Mouse (Mus musculus): Measurements from ENCODE around the gene Slc35c1.

Gene Slc35c1

DNA sequence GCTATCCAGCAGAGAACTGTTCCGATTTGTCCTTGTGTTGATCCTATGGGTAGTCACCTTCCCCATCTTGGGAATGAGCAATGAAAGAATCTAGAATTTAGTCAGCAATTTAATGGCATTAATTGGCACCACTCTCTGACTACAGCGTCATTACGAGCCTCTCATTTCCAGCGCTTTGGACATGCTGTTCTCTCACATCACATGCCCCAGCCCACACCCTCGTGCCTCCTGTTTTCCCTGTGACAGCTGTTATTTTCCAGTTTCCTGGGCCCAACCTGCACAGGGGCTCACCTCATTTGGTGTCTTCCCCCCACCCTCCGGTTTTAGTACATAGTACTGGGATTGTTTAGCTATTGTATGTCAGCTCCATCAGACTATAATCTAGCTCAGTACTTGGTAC is 25.3 kb downstream of the Slc35c1 start:
- DNase-seq (ENCODE audit: low read depth in 2 of 2, low spot score in 2 of 2), result no peak

DNA sequence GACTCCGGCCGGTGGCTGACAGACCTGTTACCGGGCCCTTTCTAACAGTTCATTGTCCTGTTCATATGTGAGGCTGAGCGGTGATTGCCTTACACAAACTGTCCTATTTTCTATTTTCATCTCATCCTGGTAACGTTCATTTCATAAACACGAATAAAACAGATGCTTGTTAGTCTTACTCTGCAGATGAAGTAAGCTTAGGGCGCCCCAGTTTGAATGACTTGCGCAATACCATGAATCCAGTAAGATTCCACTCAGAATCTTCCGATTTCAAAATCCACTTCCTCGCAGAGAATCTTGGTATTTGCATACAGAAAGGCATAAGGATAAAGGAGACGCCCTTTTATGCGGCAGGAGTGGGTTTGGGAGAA is 26.0 kb downstream of the Slc35c1 start:
- no peak for DNase-seq (ENCODE audit: low read depth in 2 of 2, low spot score in 2 of 2)

DNA sequence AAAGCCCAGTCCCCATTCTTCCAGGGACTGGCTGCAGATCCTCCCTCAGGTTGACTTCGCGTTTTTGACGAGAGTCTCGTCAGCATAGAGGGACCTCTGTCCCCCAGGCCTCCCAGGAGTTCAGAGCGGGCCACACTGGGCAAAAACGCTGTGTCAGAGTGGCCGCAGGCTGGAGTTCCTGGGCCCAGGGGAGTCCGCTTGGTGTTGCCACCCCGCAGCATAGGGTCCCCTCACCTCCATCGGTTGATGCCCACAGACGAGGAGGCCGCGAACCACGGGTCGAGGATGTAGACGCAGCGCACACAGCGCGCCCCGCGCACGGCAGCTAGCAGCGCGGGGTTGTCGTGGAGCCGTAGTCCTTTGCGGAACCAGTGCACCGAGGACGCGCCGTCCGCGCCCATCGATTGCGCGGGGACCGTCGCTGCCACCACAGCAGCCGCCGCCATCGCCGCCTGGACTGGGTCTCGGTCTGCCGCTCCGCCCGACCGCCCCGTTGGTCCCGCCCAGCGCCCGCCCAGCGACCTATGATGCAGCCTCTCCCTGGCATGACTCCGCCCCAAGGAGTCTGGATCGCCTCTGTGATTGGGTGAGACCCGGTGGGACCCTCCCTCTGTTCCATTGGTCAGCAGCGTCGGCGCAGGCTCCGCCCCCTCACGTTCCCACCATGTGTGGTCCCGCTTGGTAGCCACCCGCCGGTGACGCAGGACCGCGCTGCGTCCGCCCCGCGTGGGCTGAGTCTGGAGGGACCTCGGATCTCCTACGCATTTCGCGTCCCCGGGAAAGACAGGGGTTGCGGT is 26.6 kb downstream of the Slc35c1 start, which contains the start of gene Cry2:
Gene Cry2 (minus strand): TSS at position 466 of the 797 bp plus-strand sequence.
- DNase-seq (ENCODE audit: low read depth in 2 of 2, low spot score in 2 of 2), result peak; percentile 95 to 98

GRCm38 (mm10) chr2:92432299-92433295 is 27.7 kb downstream of the Slc35c1 start:
- DNase-seq (ENCODE audit: low read depth in 2 of 2, low spot score in 2 of 2), result no peak

- DNase-seq (ENCODE audit: low read depth in 2 of 2, low spot score in 2 of 2), result no peak
Measured at GRCm38 (mm10) chr2:92431611-92432179, 28.6 kb downstream of the Slc35c1 start.

DNA sequence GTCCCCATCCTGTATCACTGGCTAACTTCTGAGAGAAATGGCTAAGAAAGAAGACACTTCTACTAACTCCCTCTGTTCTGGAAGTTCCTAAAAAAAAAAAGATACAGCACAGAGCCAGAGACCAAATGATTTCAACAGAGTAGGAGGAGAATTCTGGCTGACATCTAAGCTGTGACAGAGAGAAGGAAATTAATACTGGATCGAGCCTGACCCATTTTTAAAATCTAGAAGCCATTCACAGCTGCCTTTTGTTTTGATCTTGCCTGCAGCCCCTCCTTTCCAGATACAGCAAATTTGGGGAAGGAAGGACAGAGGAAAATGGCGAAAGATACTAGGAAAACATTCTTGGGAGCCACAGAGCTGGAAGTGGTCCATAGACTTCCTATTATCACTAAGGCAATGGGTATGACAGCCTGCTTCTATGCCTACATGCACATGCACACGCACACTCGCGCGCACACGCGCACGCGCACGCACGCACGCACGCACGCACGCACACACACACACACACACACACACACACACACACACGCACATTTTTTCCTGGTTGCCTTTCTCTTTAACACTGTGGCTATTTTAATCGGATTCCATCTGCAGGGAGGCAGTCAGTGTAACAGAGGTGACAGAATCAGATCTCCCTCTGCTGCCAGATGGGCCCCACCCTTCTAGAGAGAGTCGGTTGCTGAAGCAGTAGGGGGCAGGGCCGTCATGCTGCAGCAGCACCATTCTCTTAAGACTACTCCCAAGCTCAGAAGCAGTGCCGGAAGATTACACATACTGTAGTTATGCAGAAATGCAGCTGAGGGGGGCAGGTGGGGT is 29.4 kb downstream of the Slc35c1 start:
- no peak for DNase-seq (ENCODE audit: low read depth in 2 of 2, low spot score in 2 of 2)

DNA sequence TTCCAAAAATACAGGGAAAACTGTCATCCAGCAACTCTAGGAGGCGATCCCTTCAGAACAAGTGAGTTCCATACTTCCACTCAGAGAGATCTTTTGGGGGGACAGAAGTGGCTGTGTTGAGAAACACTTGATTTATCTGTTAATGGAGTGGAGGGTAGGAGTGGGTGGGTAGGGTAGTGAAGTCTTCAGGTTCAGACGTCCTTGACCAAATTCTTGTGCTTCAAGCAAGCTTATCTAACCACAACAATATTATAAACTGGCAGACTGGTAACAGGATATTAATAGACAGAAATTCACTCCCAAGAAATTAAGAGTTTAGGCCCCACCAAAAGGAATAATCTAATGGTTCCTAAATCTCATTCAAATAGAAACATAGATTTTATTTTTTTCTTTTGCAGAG is 30.2 kb downstream of the Slc35c1 start:
- no peak for DNase-seq (ENCODE audit: low read depth in 2 of 2, low spot score in 2 of 2)

DNA sequence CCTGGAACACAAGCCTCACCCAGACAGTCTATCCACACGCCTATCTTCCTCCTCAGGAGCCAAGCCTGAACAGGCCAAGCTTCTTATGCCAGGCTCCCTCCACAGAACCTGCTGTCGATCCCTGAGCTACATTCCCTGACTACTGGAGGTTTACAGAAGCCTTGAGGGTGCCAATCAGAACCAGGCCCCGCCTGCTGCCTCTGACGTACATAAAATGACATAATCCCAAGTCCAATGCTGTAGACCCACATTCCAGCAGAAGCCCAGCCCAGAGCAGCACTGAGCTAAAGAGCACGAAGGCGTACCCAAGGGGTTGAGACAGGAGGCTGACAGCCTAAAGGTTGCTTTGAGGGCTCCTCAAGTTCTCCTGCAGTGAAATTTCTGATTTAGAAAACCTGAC is 32.5 kb downstream of the Slc35c1 start:
- no peak for DNase-seq (ENCODE audit: low read depth in 2 of 2, low spot score in 2 of 2)

GRCm38 (mm10) chr2:92426426-92426825 is 33.9 kb downstream of the Slc35c1 start:
- no peak for DNase-seq (ENCODE audit: low read depth in 2 of 2, low spot score in 2 of 2)

GRCm38 (mm10) chr2:92425366-92425765 is 35.0 kb downstream of the Slc35c1 start:
- DNase-seq (ENCODE audit: low read depth in 2 of 2, low spot score in 2 of 2), result no peak

DNA sequence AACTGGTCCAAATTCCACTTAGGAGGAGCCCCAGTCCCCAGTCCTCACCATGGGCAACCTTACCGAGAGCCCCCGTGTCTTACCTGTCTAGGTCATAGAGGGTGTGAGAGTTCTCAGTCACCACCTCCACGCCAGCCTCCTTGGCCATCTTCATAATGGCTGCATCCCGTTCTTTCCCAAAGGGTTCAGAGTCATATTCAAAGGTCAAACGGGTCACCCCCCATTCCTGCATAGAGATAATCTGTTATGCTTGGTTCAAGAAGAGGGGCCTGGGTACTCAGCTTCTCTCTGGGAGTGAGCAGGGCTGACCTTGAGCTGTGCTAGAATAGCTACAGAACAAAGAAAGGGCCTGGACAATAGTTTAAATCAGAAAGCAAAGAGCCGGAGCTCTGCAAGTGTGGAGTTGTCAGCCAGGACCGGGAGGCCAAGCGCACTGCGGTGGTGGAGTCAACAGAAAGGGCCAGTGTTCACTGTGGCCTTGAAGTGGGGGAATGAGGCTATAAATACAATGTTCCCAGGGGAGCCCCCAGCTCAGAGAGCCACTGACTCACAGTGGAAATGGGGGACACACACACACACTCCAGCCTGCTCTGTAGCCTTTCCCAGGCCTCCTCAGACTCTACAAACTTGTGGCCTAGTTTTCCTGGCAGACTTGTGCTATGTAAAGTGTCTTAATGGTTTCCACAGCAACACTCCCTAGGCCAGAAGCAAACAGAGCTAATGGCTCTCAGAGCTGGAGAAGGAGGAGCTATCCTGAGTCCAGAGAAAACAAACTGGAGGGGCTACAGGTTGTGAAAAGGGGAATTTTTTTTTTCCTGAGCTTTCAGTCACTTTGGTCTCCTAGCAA is 35.7 kb downstream of the Slc35c1 start:
- no peak for DNase-seq (ENCODE audit: low read depth in 2 of 2, low spot score in 2 of 2)

- DNase-seq (ENCODE audit: low read depth in 2 of 2, low spot score in 2 of 2), result no peak
Measured at GRCm38 (mm10) chr2:92423702-92424461, 36.5 kb downstream of the Slc35c1 start.

- no peak for DNase-seq (ENCODE audit: low read depth in 2 of 2, low spot score in 2 of 2)
Measured at GRCm38 (mm10) chr2:92423156-92423555, 37.2 kb downstream of the Slc35c1 start.

- DNase-seq (ENCODE audit: low read depth in 2 of 2, low spot score in 2 of 2), result no peak
Measured at GRCm38 (mm10) chr2:92422388-92423135, 37.8 kb downstream of the Slc35c1 start.

DNA sequence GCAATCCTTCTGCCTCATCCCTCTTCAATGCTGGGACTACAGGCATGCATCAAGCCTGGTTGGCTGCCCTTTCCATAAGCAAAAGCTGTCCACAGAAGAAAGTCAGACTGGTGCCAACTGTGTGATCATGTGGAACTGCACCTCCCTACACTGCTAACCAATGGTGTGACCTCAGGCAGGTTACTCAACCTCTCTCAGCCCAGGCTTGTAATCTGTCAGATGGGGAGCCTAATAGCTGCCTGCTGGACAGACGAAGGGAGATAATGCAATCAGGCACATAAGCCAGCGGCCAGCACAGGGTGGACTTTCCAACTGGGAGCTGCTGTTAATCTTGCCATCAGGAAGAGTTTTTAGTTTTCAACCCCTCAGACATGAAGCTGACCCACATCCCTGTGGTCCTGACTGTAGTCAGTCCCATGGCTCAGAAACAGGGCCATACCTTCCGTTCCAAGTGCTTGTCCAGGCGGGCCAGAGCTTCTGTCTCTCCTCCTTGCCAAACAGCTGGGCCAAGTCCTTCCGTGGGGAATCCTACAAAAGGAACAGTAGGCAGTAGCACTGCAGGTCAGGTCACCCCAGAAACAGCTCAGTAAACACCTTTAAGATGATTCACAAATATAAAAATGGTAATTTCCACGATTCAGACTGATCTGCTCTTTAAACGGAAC is 38.5 kb downstream of the Slc35c1 start:
- DNase-seq (ENCODE audit: low read depth in 2 of 2, low spot score in 2 of 2), result no peak

GRCm38 (mm10) chr2:92411705-92412104 is 48.6 kb downstream of the Slc35c1 start:
- DNase-seq (ENCODE audit: low read depth in 2 of 2, low spot score in 2 of 2), result no peak

DNA sequence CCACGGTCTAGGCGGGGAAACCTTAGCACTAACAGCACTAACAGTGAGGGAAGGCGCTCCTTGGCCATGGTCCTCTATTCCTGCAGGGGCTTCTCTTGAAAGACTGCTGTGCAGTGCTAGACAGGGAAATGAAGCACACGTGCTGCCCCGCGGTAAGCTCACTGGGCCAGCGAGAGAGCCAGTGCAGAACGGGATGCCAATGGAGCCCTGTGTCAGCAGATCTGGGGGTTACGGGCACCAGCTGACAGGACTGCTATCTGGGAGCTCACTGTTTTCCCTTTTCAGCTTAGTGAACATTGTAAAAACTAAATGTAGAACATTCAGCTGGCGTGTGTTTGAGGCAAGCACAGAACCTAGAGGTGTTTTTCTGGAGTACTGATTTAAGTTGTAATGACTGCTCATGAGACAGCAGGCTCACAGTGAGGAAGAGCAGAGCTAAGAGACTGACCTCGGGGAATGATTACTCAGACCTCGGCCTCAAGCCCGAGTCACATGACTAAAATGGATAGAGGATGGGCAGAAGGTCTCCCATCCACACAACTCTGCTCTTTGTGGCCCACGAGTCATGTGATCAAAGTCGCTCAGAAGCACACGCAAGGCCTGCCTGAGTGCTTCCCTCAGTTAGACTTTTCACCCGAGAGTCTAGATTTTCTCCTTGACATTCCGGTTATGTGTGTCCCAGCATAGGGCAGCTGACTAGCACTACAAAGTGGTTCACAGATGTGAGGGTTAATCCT is 51.9 kb downstream of the Slc35c1 start:
- DNase-seq (ENCODE audit: low read depth in 2 of 2, low spot score in 2 of 2), result no peak
